In the genomic region with DNA sequence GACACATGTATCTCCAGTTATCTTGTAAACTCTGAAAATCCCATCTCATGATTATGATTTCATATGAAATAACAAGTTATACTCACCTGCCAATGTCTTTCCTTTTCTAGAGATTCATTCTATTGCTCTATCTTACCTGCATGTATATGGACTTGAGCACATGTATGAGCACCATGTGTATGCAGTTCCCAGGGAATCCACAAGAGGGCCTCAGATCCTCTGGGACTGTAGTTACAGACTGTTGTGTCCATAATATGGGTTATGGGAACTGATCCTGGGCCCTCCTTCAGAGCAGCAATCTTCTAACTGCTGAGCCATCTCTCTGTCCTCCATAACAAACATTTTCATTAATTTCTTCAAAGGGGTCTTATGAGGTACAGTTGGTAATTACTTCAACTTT, we compare ENCODE assay signal across 22 mouse cellular contexts.
DNase-seq lines count a peak whose midpoint lies in the region; ATAC-seq and TF ChIP-seq lines count a peak whose summit lies in the region.
"Had no signal": no experiment of that assay in that cellular context is flagged by ENCODE, and none has a peak within 500 bp of the region (broad histone marks: within the 10 kb centered on the region; RNA-seq: fewer than 3 reads in every experiment).

No protein-coding gene starts in this region.

- no peak overlapping the region for H3K4me2 ChIP-seq in kidney, postnatal 0 days (ENCODE audit: low read length)
- H3K4me2 ChIP-seq: hindbrain, embryonic 15.5 days; liver, embryonic 13.5 days; midbrain, embryonic 13.5 days; neural tube, embryonic 15.5 days had no signal

- H3K4me3 ChIP-seq in kidney, postnatal 0 days (replicated peaks; ENCODE audit: low read depth, low read length), result no peak overlapping the region
- H3K4me3 ChIP-seq in E14TG2a.4 (replicated peaks; ENCODE audit: low read length) (no peak overlapping the region), ES-E14 (ENCODE audit: insufficient read depth in 1 of 2, low read depth in 1 of 2, low read length in 2 of 2, poor library complexity in 1 of 2, severe bottlenecking in 1 of 2) (no peak overlapping the region)
- H3K4me3 ChIP-seq: hindbrain, embryonic 15.5 days; liver, embryonic 13.5 days; midbrain, embryonic 13.5 days; myocyte; neural tube, embryonic 15.5 days had no signal

- H3K9ac ChIP-seq in kidney, postnatal 0 days (ENCODE audit: low read depth, low read length), result no peak overlapping the region
- H3K9ac ChIP-seq in ES-E14 (ENCODE audit: insufficient read depth, low read depth, low read length, poor library complexity, severe bottlenecking), result no peak overlapping the region
- H3K9ac ChIP-seq: hindbrain, embryonic 15.5 days; liver, embryonic 13.5 days; midbrain, embryonic 13.5 days; neural tube, embryonic 15.5 days had no signal

- no peak for DNase-seq in kidney, postnatal 0 days (ENCODE audit: low spot score)
- DNase-seq in kidney, adult 9 months, result no peak
- DNase-seq in ES-E14 (ENCODE audit: low read depth, low spot score), result peak; percentile 30
- DNase-seq in induced T-regulatory cell, adult 2 months (ENCODE audit: low read depth), result peak; percentile 8
- no peak for DNase-seq in right cerebral cortex, postnatal 14 days
- no peak for DNase-seq in spleen, postnatal 4 days (ENCODE audit: low spot score in 2 of 2)
- DNase-seq: adrenal gland, postnatal 25 days; cerebellum, adult 18-20 months; cerebellum, postnatal 25 days; embryo, embryonic 11 days; heart, postnatal 36 days; kidney, adult 2 months; kidney, postnatal 25 days; liver, embryonic 13.5 days; right cerebral cortex, postnatal 25 days; thymus, postnatal 14 days had no signal

- H3K27ac ChIP-seq in kidney, postnatal 0 days, result no peak overlapping the region
- no peak overlapping the region for H3K27ac ChIP-seq in ES-E14 (ENCODE audit: insufficient read depth, low read depth, low read length, poor library complexity, severe bottlenecking)
- H3K27ac ChIP-seq: hindbrain, embryonic 15.5 days; liver, embryonic 13.5 days; midbrain, embryonic 13.5 days; neural tube, embryonic 15.5 days had no signal

- peak; percentile 19; the same call in 1 of the 2 replicates for TF ChIP-seq CTCF in kidney, postnatal 0 days (IDR thresholded peaks at IDR 0.05; ENCODE audit: low read depth)
- peak; percentile 64 for TF ChIP-seq CTCF in E14TG2a.4 (conservative IDR thresholded peaks at IDR 0.05; ENCODE audit: low read length)

- H3K36me3 ChIP-seq in kidney, postnatal 0 days (ENCODE audit: insufficient read depth, low read length), result no peaks in the 10 kb centered on the region
- H3K36me3 ChIP-seq in E14TG2a.4 (ENCODE audit: insufficient read depth, low read length), result no peaks in the 10 kb centered on the region
- no peaks in the 10 kb centered on the region for H3K36me3 ChIP-seq in ES-E14 (ENCODE audit: control insufficient read depth, insufficient read depth, low read length, poor library complexity, severe bottlenecking)
- H3K36me3 ChIP-seq: hindbrain, embryonic 15.5 days; midbrain, embryonic 13.5 days; neural tube, embryonic 15.5 days had no signal

- no peaks in the 10 kb centered on the region for H3K9me3 ChIP-seq in kidney, postnatal 0 days (replicated peaks; ENCODE audit: low read length)
- H3K9me3 ChIP-seq in E14TG2a.4 (ENCODE audit: low read length), result no peaks in the 10 kb centered on the region
- no peaks in the 10 kb centered on the region for H3K9me3 ChIP-seq in ES-E14 (ENCODE audit: control insufficient read depth, insufficient read depth, low read depth, low read length)
- H3K9me3 ChIP-seq: hindbrain, embryonic 15.5 days; midbrain, embryonic 13.5 days; neural tube, embryonic 15.5 days had no signal

- ATAC-seq in kidney, postnatal 0 days (replicated peaks; ENCODE audit: low FRiP score, low read depth), result no peak
- ATAC-seq: forebrain, embryonic 16.5 days; midbrain, embryonic 13.5 days had no signal

- no peaks in the 10 kb centered on the region for H3K4me1 ChIP-seq in kidney, postnatal 0 days (replicated peaks; ENCODE audit: insufficient read depth, low read length)
- H3K4me1 ChIP-seq in E14TG2a.4 (replicated peaks; ENCODE audit: low read depth, low read length), result no peaks in the 10 kb centered on the region
- H3K4me1 ChIP-seq in ES-E14 (ENCODE audit: control insufficient read depth in 2 of 2, insufficient read depth in 2 of 2, low read length in 2 of 2, poor library complexity in 1 of 2), result no peaks in the 10 kb centered on the region
- H3K4me1 ChIP-seq: hindbrain, embryonic 15.5 days; liver, embryonic 13.5 days; midbrain, embryonic 13.5 days; neural tube, embryonic 15.5 days had no signal

- in situ Hi-C loops in ES-E14 (cut with MboI; ENCODE audit: low sequenced_read_pairs in 2 of 2, unreplicated experiment in 2 of 2), result no loop called here

- H3K27me3 ChIP-seq in kidney, postnatal 0 days (ENCODE audit: insufficient read depth, low read length), result no peaks in the 10 kb centered on the region
- 0 out of 2 replicates have a peak, but pooled peaks cover 2% of the 10 kb centered on the region for H3K27me3 ChIP-seq in E14TG2a.4 (ENCODE audit: insufficient read depth, low read length)
- H3K27me3 ChIP-seq: hindbrain, embryonic 15.5 days; liver, embryonic 13.5 days; midbrain, embryonic 13.5 days; neural tube, embryonic 15.5 days had no signal

TF ChIP-seq in ES-E14, 5 proteins besides CTCF, POLR2A, EP300 and RAD21:
- TF ChIP-seq HCFC1 (IDR thresholded peaks at IDR 0.05; ENCODE audit: borderline replicate concordance, insufficient read depth, low read length) (no peak), MAFK (IDR thresholded peaks at IDR 0.05; ENCODE audit: insufficient read depth, low read depth, low read length) (no peak), ZNF384 (IDR thresholded peaks at IDR 0.05; ENCODE audit: low read depth, low read length) (no peak), ZC3H11A (IDR thresholded peaks at IDR 0.05; ENCODE audit: borderline replicate concordance, low read depth, low read length) (no peak), CHD2 (IDR thresholded peaks at IDR 0.05; ENCODE audit: low read depth, low read length) (no peak)

Comparison
In these comparisons a context has a peak if more than half of its experiments do, and no peak if none do; other contexts are left out.
1. DNase-seq: peak in ES-E14 (single experiment) and induced T-regulatory cell, adult 2 months (single experiment); none in kidney, postnatal 0 days (single experiment), kidney, adult 9 months (single experiment), right cerebral cortex, postnatal 14 days (single experiment) and spleen, postnatal 4 days (0 of 2).